Mouse (Mus musculus): Measurements from ENCODE around the gene Sprr2d.

Sprr2d gene

DNA sequence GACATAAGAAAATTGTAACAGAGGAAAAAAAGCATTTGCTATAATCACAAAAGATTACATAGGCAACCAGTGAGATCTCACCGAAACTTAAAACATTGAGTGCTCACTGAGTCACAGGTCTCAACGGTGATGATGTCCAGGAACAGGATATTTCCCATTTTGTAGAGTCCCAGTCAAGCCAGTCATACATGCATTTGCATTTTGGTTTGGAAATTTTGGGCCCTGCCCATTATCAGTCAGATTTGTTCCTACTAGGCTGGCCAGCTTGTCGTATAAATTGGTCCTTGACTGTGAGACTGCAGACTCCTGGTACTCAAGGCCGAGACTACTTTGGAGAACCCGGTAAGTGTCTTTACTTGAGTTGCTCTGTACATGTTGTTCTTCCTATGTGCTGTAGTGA lies at the start of gene Sprr2d:
Gene Sprr2d, plus strand, starts transcription at position 301 of the 400 bp plus-strand sequence.
- in situ Hi-C loops (cut with MboI; ENCODE audit: unreplicated experiment in 2 of 2) = no loop called here

DNA sequence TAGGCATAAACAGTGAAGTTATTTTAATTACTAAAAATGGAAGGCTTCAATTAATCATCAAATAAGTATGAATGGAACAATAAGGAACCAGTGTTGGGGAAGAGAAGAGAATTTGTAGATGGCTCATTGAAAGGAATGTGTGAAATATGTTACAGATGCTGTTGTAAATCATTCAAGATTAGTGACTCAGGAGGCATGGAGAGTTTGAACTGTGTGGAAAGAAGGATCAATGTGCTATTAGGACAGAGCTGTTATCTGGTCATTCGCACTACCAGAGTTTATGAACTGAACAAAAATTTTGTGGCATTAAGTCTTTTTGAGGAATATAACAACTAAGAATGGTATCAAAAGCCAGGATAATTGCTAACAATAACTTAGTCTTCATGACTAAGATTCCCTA lies 31.5 kb upstream of the Sprr2d start:
- in situ Hi-C loops (cut with MboI; ENCODE audit: unreplicated experiment in 2 of 2) = no loop called here

DNA sequence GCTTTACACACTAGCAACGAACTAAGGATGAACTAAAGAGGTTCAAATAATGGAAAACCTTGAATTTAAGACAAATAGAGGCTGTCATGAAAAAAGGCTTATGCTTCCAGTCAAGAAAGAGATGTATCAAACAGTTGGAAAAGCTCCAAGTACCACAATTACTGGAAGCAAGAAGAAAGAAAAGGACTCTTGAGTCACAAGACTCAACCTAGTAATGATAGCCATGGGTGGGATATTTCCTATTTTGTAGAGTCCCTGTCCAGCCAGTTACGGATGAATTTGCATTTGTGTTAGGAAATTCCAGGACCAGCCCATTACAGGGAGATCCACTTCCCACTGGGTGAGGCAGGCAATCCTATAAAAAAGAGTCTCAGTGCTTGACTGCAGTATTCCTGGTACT lies 22.6 kb upstream of the Sprr2d start, which contains the start of gene Sprr2b:
Gene Sprr2b, plus strand, starts transcription at position 301 of the 400 bp plus-strand sequence.
- in situ Hi-C loops (cut with MboI; ENCODE audit: unreplicated experiment in 2 of 2) = no loop called here

DNA sequence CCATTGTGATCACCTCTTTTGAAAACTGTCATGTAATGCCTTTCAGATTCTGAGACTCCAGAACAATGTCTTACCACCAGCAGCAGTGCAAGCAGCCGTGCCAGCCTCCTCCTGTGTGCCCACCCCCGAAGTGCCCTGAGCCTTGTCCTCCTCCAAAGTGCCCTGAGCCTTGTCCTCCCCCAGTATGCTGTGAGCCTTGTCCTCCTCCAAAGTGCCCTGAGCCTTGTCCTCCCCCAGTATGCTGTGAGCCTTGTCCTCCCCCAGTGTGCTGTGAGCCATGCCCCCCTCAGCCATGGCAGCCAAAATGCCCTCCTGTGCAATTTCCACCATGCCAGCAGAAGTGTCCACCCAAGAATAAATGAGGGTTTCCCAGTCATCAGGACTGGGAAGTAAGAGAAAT lies 21.6 kb upstream of the Sprr2d start:
- in situ Hi-C loops (cut with MboI; ENCODE audit: unreplicated experiment in 2 of 2) = no loop called here

DNA sequence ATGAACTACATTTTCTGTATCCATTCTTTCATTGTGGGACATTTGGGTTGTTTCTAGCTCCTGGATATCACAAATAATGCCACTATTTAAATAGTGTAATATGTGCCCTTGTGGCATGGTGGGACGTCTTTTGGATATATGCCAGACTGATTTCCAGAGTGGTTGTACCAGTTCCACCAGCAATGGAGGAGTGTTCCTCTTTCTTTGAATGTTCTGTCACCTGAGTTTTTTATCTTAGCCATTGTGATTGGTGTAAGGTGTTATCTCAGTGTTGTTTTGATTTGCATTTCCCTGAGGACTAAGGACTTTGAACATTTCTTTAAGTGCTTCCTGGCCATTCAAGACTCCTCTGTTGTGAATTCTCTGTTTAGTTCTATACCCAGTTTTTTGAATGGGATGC lies 2.7 kb upstream of the Sprr2d start:
- in situ Hi-C loops (cut with MboI; ENCODE audit: unreplicated experiment in 2 of 2) = no loop called here

DNA sequence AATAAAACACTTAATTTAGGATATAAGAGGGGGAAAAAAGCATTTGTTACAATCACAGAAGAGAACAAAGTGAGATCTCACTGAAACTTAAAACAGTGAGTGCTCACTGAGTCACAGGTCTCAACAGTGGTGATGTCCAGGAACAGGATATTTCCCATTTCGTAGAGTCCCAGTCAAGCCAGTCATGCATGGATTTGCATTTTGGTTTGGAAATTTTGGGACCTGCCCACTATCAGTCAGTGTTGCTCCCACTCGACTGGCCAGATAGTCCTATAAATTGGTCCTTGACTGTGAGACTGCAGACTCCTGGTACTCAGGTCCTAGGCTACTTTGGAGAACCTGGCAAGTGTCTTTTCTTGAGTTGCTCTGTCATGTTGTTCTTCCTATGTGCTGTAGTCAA lies 12.9 kb downstream of the Sprr2d start, which contains the start of gene Sprr2e:
Gene Sprr2e, plus strand, starts transcription at position 301 of the 400 bp plus-strand sequence.
- in situ Hi-C loops (cut with MboI; ENCODE audit: unreplicated experiment in 2 of 2) = no loop called here

DNA sequence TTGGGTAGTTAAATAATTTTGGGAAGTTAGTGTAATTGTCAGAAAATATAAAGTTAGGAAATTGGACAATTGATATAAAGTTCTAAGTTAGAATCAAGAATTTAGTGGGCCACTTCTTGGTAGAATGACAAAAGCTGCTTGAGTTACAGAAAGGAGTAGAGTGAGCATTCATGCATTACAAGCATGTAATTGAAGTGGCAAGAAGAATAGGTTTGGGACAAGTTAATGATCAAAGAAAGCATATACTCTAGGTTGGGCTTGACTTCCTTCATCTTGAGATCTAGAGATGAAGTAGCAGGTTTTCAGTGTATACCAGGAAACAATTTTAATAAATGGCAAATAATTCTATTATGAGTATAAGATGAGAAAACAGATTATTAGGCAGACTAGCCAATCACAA lies 22.7 kb downstream of the Sprr2d start:
- in situ Hi-C loops (cut with MboI; ENCODE audit: unreplicated experiment in 2 of 2) = no loop called here

DNA sequence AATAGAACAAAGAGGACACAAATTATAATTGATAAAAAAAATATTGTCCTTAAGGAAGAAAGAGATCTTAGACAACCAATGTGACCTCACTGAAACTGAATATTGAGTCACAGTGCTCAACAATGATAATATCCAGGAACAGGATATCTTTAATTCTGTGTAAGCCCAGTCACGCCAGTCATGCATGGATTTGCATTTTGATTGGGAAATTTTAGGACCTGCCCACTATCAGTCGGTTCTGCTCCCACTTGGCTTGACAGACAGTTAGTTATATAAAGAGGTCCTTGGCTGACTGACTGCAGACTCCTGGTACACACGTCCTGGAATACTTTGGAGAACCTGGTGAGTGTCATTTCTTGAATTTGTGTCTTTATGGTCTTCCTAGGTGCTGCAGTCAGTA lies 25.9 kb downstream of the Sprr2d start, which contains the start of gene Sprr2f:
Gene Sprr2f, plus strand, starts transcription at position 301 of the 400 bp plus-strand sequence.
- in situ Hi-C loops (cut with MboI; ENCODE audit: unreplicated experiment in 2 of 2) = no loop called here

DNA sequence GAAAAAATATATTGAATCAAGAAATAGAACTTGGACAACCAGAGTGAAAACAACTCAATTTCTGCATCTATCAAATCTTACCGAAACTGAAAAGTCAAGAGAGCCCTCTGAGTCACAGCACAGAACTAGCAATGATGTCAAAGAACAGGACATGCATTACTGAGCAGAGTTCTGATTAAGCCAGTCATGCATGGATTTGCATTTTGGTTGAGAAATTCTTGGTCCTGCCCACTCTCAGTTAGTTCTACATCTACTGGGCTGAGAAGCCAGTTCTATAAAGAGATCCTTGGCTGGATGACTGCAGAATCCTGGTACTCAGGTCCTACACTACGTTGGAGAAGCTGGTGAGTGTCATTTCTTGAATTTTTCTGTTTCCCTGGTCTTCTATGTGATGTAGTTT lies 34.7 kb downstream of the Sprr2d start:
- in situ Hi-C loops (cut with MboI; ENCODE audit: unreplicated experiment in 2 of 2) = no loop called here

DNA sequence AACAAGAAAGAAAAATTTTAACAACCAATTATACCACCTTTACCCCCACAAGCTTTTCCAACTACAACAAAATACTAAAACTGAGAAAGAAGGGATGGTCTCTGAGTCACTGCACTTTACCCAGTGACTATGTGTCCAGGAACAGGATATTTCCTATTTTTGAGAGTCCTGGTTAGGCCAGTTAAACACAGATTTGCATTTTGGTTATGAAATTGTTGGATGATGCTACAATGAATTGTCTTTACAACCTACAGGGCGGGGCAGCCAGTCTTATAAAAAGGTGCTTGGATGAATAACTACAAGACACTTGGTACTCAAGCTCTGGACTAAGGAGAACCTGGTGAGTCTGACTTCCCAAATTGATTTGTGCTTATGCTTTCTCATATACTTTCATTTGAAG lies 46.4 kb downstream of the Sprr2d start, which contains the start of gene Sprr2h:
Gene Sprr2h, plus strand, starts transcription at position 301 of the 400 bp plus-strand sequence.
- in situ Hi-C loops (cut with MboI; ENCODE audit: unreplicated experiment in 2 of 2) = no loop called here
